Mouse (Mus musculus) hindbrain, embryonic 14.5 days (tissue): ENCODE results near the gene Ccdc80. TPM values are rescaled to one million over a fixed set of nuclear protein-coding genes. Genes with fewer than 3 reads are reported as not detected.

Experiments used
- ATAC-seq: fragments of 200-750 bp; cut with Nextera tagmentation; 2 replicates; pipeline ENCODE4 v1.8.0; 2017; ENCODE audit warnings: moderate number of reproducible peaks, mild to moderate bottlenecking, moderate TSS enrichment, moderate library complexity; ENCODE audit not compliant: low FRiP score
- DNase-seq: peaks from one replicate; pipeline ENCODE4 v3.0.0-alpha.2; 2015; ENCODE audit warnings: low spot score
- H3K27ac ChIP-seq: fragments of 300-500 bp; sonication (generic); 2 replicates; pipeline ENCODE4 v1.5.1; 2014; ENCODE audit warnings: mild to moderate bottlenecking, moderate library complexity
- H3K27me3 ChIP-seq: fragments of 300-500 bp; sonication (generic); 2 replicates; pipeline ENCODE4 v1.6.1; 2014; ENCODE audit warnings: mild to moderate bottlenecking, low read length, mixed read lengths; ENCODE audit not compliant: control insufficient read depth, insufficient read depth
- H3K36me3 ChIP-seq: fragments of 300-500 bp; sonication (generic); replicated peaks from 2 replicates; pipeline ENCODE4 v1.6.1; 2014; ENCODE audit not compliant: control insufficient read depth, insufficient read depth
- H3K4me1 ChIP-seq: fragments of 300-500 bp; sonication (generic); replicated peaks from 2 replicates; pipeline ENCODE4 v1.6.1; 2014; ENCODE audit warnings: antibody characterized with exemption, low read length, mixed read lengths; ENCODE audit not compliant: control insufficient read depth, insufficient read depth
- H3K4me2 ChIP-seq: fragments of 300-500 bp; sonication (generic); replicated peaks from 2 replicates; pipeline ENCODE4 v1.6.1; 2014; ENCODE audit warnings: mild to moderate bottlenecking, moderate library complexity
- H3K4me3 ChIP-seq: fragments of 300-500 bp; sonication (generic); replicated peaks from 2 replicates; pipeline ENCODE4 v1.5.1; 2014; ENCODE audit warnings: mild to moderate bottlenecking, low read length
- H3K9ac ChIP-seq: fragments of 300-500 bp; sonication (generic); 2 replicates; pipeline ENCODE4 v1.6.1; 2014
- H3K9me3 ChIP-seq: fragments of 300-500 bp; sonication (generic); 2 replicates; pipeline ENCODE4 v1.6.1; 2016; ENCODE audit warnings: low read length; ENCODE audit not compliant: control insufficient read depth
- WGBS: fragments of 180-500 bp; shearing (Covaris S2); extraction: QIAGEN DNeasy Blood & Tissue Kit; methylation state at CpG from one replicate; pipeline ENCODE4 v1.1.7; 2014; 5-methylcytosine and 5-hydroxymethylcytosine counted together
- polyA plus RNA-seq: library from polyadenylated mRNA; unstranded; fragments of >200 nt; fragmentation: Nextera tagmentation; extraction: Ambion mirVana; gene quantifications from 2 replicates; pipeline ENCODE4 v1.2.1, GENCODE M21; 2014

Gene Ccdc80
- polyA plus RNA-seq, result 11.5 and 15.5 TPM in 2 replicates

GRCm38 (mm10) chr16:45093137-45093731 is at the start of gene Ccdc80:
Ccdc80 (plus strand) TSS chr16:45093402.
- Histone ChIP-seq H3K27ac (no peak within 1 kb of the TSS), H3K9ac (peak within 1 kb of the TSS; percentile 44), H3K4me3 (peak within 1 kb of the TSS; percentile 21), H3K4me1 (no peaks in the 10 kb centered on the region), H3K9me3 (no peaks in the 10 kb centered on the region), H3K36me3 (no peaks in the 10 kb centered on the region), H3K4me2 (peak within 1 kb of the TSS; percentile 59), H3K27me3 (no peaks in the 10 kb centered on the region)
- DNase-seq (no peak), ATAC-seq (no peak)
- WGBS, result 52% methylated on average over 6 of the region's 6 CpGs

- ATAC-seq, result no peak
- Histone ChIP-seq H3K27me3 (no peaks in the 10 kb centered on the region), H3K4me1 (no peaks in the 10 kb centered on the region), H3K36me3 (no peaks in the 10 kb centered on the region), H3K4me2 (no peak overlapping the region), H3K9me3 (no peaks in the 10 kb centered on the region), H3K27ac (no peak overlapping the region), H3K4me3 (no peak overlapping the region), H3K9ac (no peak overlapping the region)
- DNase-seq, result no peak
- WGBS, result 61% methylated on average over 3 of the region's 3 CpGs
Observed at GRCm38 (mm10) chr16:45044844-45045243, 48.4 kb upstream of the Ccdc80 start.

- Histone ChIP-seq H3K9me3 (no peaks in the 10 kb centered on the region), H3K9ac (no peak overlapping the region), H3K4me1 (no peaks in the 10 kb centered on the region), H3K36me3 (no peaks in the 10 kb centered on the region), H3K27ac (no peak overlapping the region), H3K27me3 (no peaks in the 10 kb centered on the region), H3K4me2 (no peak overlapping the region), H3K4me3 (no peak overlapping the region)
- 94% methylated on average over 7 of the region's 7 CpGs for WGBS
- DNase-seq (no peak), ATAC-seq (no peak)
Observed at GRCm38 (mm10) chr16:45057222-45057621, 36.0 kb upstream of the Ccdc80 start.

DNA sequence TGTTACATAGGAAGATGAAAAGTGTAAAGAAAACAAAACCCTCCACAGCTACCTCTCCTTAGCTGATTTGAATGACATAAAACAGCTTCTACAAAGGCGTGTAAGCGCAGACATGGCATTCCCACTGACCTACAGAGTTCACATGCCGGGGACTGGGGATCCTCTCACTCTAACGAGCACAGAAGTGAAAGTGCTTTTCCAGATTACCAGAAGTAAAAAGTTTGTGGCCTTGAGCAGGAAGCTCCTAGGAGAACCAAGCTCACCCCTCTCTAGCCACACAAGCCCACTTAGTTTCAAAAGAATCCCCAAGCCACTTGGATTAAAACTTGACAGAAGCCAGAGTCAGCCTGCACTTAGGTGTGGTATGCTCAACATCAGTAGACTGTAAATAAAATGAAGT is 35.3 kb upstream of the Ccdc80 start:
- Histone ChIP-seq H3K4me3 (no peak overlapping the region), H3K27me3 (no peaks in the 10 kb centered on the region), H3K36me3 (no peaks in the 10 kb centered on the region), H3K27ac (no peak overlapping the region), H3K9me3 (no peaks in the 10 kb centered on the region), H3K4me1 (no peaks in the 10 kb centered on the region), H3K4me2 (no peak overlapping the region), H3K9ac (no peak overlapping the region)
- ATAC-seq (no peak), DNase-seq (no peak)
- 87% methylated on average over 4 of the region's 4 CpGs for WGBS

DNA sequence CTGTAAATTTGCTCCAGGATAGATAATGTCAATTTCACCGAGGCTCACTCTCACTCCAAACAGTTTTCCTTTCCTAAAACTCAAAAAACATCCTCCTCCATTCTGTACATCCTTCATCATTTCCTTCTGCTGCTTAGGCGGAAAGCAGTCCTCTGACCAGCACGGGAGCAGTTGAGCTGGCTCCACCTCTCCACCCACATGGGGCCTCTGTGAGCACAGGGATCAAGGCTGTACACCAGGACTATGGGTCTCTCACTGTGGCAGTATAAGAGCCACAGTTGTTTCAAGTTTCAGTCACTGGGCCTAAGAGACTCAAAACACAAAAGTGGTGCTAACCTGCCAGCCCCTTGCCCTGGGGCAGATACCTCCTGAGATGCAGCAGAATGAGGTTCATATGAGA is 32.1 kb upstream of the Ccdc80 start:
- no peaks in the 10 kb centered on the region for H3K9me3 ChIP-seq
- H3K27me3 ChIP-seq, result no peaks in the 10 kb centered on the region
- ATAC-seq (no peak), DNase-seq (no peak)
- H3K4me2 ChIP-seq, result no peak overlapping the region
- H3K36me3 ChIP-seq, result no peaks in the 10 kb centered on the region
- no peak overlapping the region for H3K9ac ChIP-seq
- no peak overlapping the region for H3K4me3 ChIP-seq
- H3K27ac ChIP-seq, result no peak overlapping the region
- H3K4me1 ChIP-seq, result no peaks in the 10 kb centered on the region
- 72% methylated on average over 3 of the region's 3 CpGs for WGBS

DNA sequence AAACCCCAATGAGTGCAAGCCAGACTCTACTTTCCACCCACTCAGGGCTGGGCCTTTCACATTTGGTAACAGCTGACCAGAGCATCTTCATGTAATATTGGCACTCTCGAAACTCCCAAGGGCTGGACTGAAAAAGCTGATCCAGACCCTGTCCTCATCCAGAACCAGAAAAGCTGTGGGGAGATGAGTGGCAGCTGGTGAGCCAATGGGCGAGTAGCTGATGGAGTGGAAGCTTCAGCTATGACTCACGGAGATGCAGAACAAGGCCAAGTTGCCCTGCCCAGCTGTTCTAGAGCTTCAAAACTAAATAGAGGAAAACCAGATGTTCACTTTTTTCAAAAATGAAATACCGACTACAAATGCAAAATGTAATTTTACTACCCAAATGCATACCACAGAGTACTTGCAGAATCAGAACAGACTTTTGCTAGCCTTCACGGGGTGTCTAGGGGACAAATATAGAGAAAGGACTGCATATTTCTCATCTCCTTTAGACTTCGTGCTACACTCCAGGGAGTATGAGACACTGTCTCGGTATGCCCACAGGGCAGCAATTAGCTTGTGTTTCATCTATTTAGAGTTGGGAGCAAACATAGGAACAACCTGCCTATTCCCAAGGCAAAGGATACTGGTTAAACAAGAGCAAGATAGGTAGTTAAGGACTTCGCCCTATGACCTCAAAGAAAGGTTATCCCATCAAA is 22.7 kb upstream of the Ccdc80 start:
- H3K27ac ChIP-seq, result no peak overlapping the region
- WGBS, result 88% methylated on average over 8 of the region's 8 CpGs
- no peaks in the 10 kb centered on the region for H3K36me3 ChIP-seq
- H3K27me3 ChIP-seq, result no peaks in the 10 kb centered on the region
- H3K4me2 ChIP-seq, result no peak overlapping the region
- H3K9me3 ChIP-seq, result no peaks in the 10 kb centered on the region
- H3K4me3 ChIP-seq, result no peak overlapping the region
- H3K9ac ChIP-seq, result no peak overlapping the region
- DNase-seq (no peak), ATAC-seq (no peak)
- no peaks in the 10 kb centered on the region for H3K4me1 ChIP-seq

DNA sequence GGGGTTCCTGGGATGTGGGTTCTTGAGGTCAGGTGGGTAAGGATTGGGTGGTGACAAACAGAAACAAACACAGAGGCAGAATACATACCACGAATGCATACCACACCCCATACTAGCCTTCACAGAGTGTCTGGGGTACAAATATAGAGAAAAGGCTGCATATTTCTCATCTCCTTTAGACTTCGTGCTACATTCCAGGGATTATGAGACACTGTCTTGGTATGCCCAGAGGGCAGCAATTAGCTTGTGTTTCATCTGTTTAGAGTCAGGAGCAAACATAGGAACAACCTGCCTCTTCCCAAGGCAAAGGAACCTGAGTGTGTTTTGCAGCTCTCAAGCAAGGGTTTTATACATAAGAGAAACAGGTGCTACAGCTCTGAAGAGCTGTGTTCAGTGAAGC is 21.8 kb upstream of the Ccdc80 start:
- H3K36me3 ChIP-seq, result no peaks in the 10 kb centered on the region
- no peaks in the 10 kb centered on the region for H3K27me3 ChIP-seq
- H3K4me1 ChIP-seq, result no peaks in the 10 kb centered on the region
- ATAC-seq (no peak), DNase-seq (no peak)
- no peak overlapping the region for H3K9ac ChIP-seq
- no peak overlapping the region for H3K27ac ChIP-seq
- 90% methylated on average over 2 of the region's 2 CpGs for WGBS
- H3K9me3 ChIP-seq, result no peaks in the 10 kb centered on the region
- H3K4me3 ChIP-seq, result no peak overlapping the region
- no peak overlapping the region for H3K4me2 ChIP-seq

DNA sequence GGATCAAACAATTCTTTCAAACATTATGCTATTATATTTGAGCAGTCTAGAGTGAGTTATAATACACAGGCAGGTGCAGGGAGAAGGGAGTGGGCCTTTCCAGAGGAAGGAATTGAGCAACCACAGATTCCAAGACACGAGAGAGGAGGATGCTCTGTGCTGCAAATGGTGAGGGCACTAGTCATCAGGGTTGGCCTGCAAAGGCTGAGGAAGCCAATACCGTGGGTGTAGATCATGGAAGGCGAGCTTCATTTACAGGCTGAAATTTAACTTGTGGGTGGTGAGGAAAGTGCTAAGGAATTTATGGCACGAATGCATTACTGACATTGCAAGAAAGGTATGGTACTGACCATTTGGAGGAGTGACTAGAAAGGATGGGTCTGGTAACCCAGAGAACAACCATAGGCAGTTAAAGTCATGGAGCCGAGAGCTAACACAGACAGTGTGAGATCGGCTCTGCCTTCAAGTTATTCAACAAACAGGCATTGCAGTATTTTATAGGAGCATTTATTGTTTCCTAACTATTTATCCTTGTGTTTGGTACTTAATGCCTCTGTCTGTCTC is 15.6 kb upstream of the Ccdc80 start:
- Histone ChIP-seq H3K9ac (no peak overlapping the region), H3K27me3 (no peaks in the 10 kb centered on the region), H3K27ac (no peak overlapping the region), H3K4me3 (no peak overlapping the region), H3K4me1 (no peaks in the 10 kb centered on the region), H3K9me3 (no peaks in the 10 kb centered on the region), H3K4me2 (no peak overlapping the region), H3K36me3 (no peaks in the 10 kb centered on the region)
- 89% methylated on average over 6 of the region's 6 CpGs for WGBS
- DNase-seq (no peak), ATAC-seq (no peak)

DNA sequence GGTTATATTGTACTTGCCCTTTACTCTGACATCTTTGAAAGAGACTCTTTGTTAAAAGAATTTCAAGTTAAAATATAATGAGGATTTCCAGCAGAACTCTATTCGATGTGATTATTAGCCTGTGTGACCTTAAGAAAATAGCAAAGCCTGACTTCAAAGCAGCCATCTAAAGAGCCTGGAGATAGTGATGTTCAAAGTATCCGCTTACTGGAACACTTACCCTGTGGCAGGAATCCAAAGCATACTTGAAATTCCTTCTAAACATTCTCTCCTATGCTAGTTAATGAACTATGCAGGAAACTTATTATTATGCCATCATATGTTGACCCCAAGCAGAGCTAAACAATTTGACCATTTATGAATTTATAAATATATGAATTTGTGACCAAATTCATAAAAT is 13.9 kb upstream of the Ccdc80 start:
- no peak overlapping the region for H3K4me3 ChIP-seq
- ATAC-seq (no peak), DNase-seq (no peak)
- H3K9ac ChIP-seq, result no peak overlapping the region
- H3K27ac ChIP-seq, result no peak overlapping the region
- WGBS, result 67% methylated on average over 2 of the region's 2 CpGs
- no peak overlapping the region for H3K4me2 ChIP-seq
- H3K9me3 ChIP-seq, result no peaks in the 10 kb centered on the region
- H3K36me3 ChIP-seq, result no peaks in the 10 kb centered on the region
- no peaks in the 10 kb centered on the region for H3K4me1 ChIP-seq
- H3K27me3 ChIP-seq, result no peaks in the 10 kb centered on the region
